Mouse (Mus musculus): ENCODE results near the gene Gpx4. TPM values are rescaled to one million over a fixed set of nuclear protein-coding genes. Genes with fewer than 3 reads are reported as not detected.
"Not testable (repeated sequence)": the region's sequence is repeated elsewhere in the genome, so short reads cannot be mapped to it uniquely, and the experiment has no call there.

Gene Gpx4
- polyA plus RNA-seq, 1 experiment from 2014 or later, result 524 TPM

- Histone ChIP-seq H3K27me3 (no peaks in the 10 kb centered on the region), H3K9ac (replicated peaks) (peak overlapping the region; percentile 84), H3K4me2 (replicated peaks) (peak overlapping the region; percentile 80), H3K27ac (replicated peaks) (peak overlapping the region; percentile 96), H3K4me1 (peaks cover 43% of the 10 kb centered on the region), H3K36me3 (peaks cover 29% of the 10 kb centered on the region), H3K4me3 (peak overlapping the region; percentile 73), H3K9me3 (no peaks in the 10 kb centered on the region)
- under 1% methylated on average over 47 of the region's 47 CpGs for WGBS
- ATAC-seq (ENCODE audit: low FRiP score, low read depth), result peak; percentile 97
These were observed 6.4 kb downstream of the Gpx4 start for GRCm38 (mm10) chr10:80053259-80053780.

- ATAC-seq (ENCODE audit: low FRiP score, low read depth), result peak; percentile 50
- WGBS, result 3% methylated on average over 75 of the region's 77 CpGs
- H3K4me2 ChIP-seq (replicated peaks), result peak overlapping the region; percentile 80
- H3K36me3 ChIP-seq, result peaks cover 35% of the 10 kb centered on the region
- no peaks in the 10 kb centered on the region for H3K27me3 ChIP-seq
- peak overlapping the region; percentile 96 for H3K27ac ChIP-seq (replicated peaks)
- peak overlapping the region; percentile 84 for H3K9ac ChIP-seq (replicated peaks)
- H3K4me3 ChIP-seq, result peak overlapping the region; percentile 73
- H3K4me1 ChIP-seq, result peaks cover 36% of the 10 kb centered on the region
- no peaks in the 10 kb centered on the region for H3K9me3 ChIP-seq
These were observed 7.2 kb downstream of the Gpx4 start for GRCm38 (mm10) chr10:80053831-80054815.

- H3K4me3 ChIP-seq, result peak overlapping the region; percentile 73
- H3K27ac ChIP-seq (replicated peaks), result not testable (repeated sequence)
These were observed 7.9 kb downstream of the Gpx4 start for GRCm38 (mm10) chr10:80054911-80055310.

DNA sequence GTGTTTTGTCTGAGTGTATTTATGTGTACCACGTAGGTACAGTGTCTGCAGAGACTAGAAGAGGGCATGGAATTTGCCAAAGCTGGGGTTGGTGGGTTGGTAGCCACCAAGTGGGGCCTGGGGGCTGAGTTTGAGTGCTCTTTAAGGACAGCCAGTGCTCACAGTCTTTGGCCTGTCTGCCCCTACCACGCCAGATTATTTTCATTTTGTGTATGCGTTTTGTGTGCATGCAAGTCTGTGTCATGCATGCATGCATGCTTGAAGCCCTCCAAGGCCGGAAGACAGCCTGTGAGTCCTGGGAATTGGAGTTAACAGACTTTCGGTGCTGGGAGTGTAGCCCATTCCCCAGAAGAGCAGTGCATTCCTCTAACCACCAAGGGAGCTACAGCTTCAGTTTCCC lies 8.4 kb downstream of the Gpx4 start:
- peak overlapping the region; percentile 80 for H3K4me2 ChIP-seq (replicated peaks)
- H3K9ac ChIP-seq (replicated peaks), result peak overlapping the region; percentile 84; the same call in 1 of the 2 replicates
- peak overlapping the region; percentile 73; the same call in 1 of the 2 replicates for H3K4me3 ChIP-seq
- no peaks in the 10 kb centered on the region for H3K9me3 ChIP-seq
- ATAC-seq (ENCODE audit: low FRiP score, low read depth), result no peak
- no peak overlapping the region for H3K27ac ChIP-seq (replicated peaks)
- H3K27me3 ChIP-seq, result no peaks in the 10 kb centered on the region
- peaks cover 47% of the 10 kb centered on the region for H3K36me3 ChIP-seq
- H3K4me1 ChIP-seq, result peaks cover 31% of the 10 kb centered on the region
- WGBS, result 87% methylated on average over 5 of the region's 5 CpGs

More at GRCm38 (mm10) chr10:80054911-80055310, 7.9 kb downstream of the Gpx4 start:
- ATAC-seq (ENCODE audit: low FRiP score, low read depth); H3K27me3 ChIP-seq; H3K9me3 ChIP-seq: not testable (repeated sequence)
- 43% methylated on average over 3 of the region's 3 CpGs for WGBS
- Histone ChIP-seq H3K9ac (replicated peaks) (peak overlapping the region; percentile 84; the same call in 1 of the 2 replicates), H3K4me1 (peaks cover 35% of the 10 kb centered on the region), H3K4me2 (replicated peaks) (peak overlapping the region; percentile 80), H3K36me3 (peaks cover 43% of the 10 kb centered on the region)

DNA sequence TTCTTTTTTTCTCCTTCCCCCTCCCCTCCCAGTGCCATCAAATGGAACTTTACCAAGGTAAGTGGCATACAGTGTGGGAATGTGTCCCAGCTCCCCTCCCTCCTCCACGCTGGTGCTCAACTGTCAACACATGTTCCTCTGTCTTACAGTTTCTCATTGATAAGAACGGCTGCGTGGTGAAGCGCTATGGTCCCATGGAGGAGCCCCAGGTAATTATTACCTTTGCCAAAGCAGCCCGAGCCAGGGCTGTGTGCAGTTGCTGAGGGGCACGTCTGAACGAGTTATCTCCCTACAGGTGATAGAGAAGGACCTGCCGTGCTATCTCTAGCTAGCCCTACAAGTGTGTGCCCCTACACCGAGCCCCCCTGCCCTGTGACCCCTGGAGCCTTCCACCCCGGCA lies 8.9 kb downstream of the Gpx4 start:
- H3K9me3 ChIP-seq, result no peaks in the 10 kb centered on the region
- WGBS, result 90% methylated on average over 10 of the region's 10 CpGs
- H3K27me3 ChIP-seq, result no peaks in the 10 kb centered on the region
- H3K4me1 ChIP-seq, result peaks cover 26% of the 10 kb centered on the region
- H3K4me3 ChIP-seq, result no peak overlapping the region
- peaks cover 52% of the 10 kb centered on the region for H3K36me3 ChIP-seq
- ATAC-seq (ENCODE audit: low FRiP score, low read depth), result no peak
- no peak overlapping the region for H3K4me2 ChIP-seq (replicated peaks)
- H3K9ac ChIP-seq (replicated peaks), result no peak overlapping the region
- H3K27ac ChIP-seq (replicated peaks), result no peak overlapping the region

DNA sequence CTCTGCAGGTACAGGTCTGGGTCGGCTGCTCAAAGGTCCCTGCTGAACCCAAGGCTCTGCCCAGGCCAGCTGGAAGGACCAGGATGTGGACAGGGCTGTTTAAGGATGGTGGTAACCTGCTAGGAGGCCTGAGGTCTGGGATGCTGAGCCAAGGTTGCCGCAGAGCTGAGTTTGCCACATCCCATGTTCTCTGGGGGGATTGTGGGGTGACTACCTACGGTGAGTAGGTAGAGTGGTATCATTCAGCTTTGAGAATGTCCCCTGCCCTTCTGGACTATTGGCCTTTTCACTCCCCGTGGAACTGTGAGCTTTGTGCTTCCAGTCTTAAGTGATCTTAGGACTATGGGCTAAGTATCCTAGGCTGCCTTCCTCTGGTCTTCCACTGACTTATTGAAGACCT lies 9.5 kb downstream of the Gpx4 start:
- Histone ChIP-seq H3K9me3 (no peaks in the 10 kb centered on the region), H3K4me1 (peaks cover 21% of the 10 kb centered on the region), H3K36me3 (peaks cover 58% of the 10 kb centered on the region), H3K27ac (replicated peaks) (no peak overlapping the region), H3K4me3 (no peak overlapping the region), H3K4me2 (replicated peaks) (no peak overlapping the region), H3K9ac (replicated peaks) (no peak overlapping the region), H3K27me3 (no peaks in the 10 kb centered on the region)
- ATAC-seq (ENCODE audit: low FRiP score, low read depth), result no peak
- WGBS, result 88% methylated on average over 4 of the region's 4 CpGs

DNA sequence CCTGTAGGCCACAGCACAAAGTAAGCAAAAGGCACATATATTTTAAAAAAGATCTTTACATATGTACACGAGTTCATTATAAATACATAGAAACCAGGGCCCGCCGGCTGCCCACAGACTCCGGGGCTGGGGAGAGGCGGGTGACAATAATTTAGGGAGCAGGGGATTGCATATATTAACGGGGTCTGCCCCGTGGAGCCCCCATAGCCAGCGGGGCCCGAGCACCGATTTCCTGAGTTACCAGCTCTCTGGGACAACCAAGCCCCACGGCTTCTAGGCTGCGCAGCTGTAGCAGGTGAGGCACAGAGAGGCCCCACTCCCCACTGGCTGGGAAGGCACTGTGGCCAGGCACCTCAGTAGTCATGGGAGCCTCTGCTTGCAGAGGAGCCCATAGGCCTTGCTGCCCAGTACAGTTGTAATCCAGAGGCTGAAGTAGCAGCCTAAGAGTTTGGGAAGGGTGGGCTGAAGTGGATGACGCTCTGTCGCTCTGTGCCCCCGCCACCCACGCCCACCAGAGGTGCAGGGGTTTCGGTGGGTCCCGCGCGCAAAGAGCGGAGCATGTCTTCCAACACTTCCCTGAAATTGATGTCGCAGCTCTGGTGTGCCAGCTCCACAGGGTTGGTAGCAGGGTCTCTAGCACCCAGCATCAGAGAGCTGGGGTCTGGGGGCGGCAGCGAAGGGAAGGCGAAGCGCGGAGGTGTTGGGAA lies 10.2 kb downstream of the Gpx4 start:
- Histone ChIP-seq H3K9me3 (no peaks in the 10 kb centered on the region), H3K9ac (replicated peaks) (no peak overlapping the region), H3K36me3 (peaks cover 64% of the 10 kb centered on the region), H3K4me1 (peaks cover 19% of the 10 kb centered on the region), H3K27ac (replicated peaks) (no peak overlapping the region), H3K4me2 (replicated peaks) (no peak overlapping the region), H3K27me3 (no peaks in the 10 kb centered on the region), H3K4me3 (no peak overlapping the region)
- WGBS, result 90% methylated on average over 27 of the region's 27 CpGs
- ATAC-seq (ENCODE audit: low FRiP score, low read depth), result no peak

DNA sequence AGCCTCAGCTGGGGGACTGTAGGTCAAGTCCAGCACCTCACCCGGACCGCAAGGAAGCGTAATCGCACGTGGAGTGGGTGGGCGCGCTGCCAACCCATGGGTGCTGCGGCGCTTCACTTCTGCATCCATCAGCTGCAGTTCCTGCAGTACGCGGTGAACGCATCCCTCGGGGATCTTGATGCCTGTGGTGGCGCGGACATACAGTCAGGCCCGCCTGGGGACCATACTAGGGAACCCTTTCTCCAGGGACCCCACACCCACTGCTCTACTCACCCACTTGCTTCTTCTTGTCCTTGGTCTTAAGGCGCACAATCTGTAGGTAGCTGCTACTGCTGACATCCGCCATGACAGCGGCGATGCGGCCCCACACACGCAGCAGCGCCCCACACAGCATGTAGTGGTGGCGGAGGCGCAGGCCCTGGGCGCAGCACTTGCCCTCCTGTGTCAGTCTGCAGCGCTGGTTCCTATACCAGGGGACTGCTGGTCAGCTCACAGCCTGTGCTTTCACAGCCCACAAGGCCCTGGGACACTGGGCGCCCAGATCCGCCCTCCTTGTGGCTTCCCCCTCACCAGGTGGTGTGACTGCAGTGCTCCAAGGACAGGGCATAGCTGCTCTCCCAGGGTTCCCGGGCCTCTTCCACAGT lies 10.8 kb downstream of the Gpx4 start:
- Histone ChIP-seq H3K9me3 (no peaks in the 10 kb centered on the region), H3K27ac (replicated peaks) (no peak overlapping the region; the same call in 1 of the 2 replicates), H3K27me3 (no peaks in the 10 kb centered on the region), H3K4me3 (no peak overlapping the region), H3K4me1 (peaks cover 18% of the 10 kb centered on the region), H3K9ac (replicated peaks) (0 out of 2 replicates have a peak overlapping the region, but pooled peaks have one; percentile 34), H3K36me3 (peaks cover 71% of the 10 kb centered on the region), H3K4me2 (replicated peaks) (no peak overlapping the region)
- ATAC-seq (ENCODE audit: low FRiP score, low read depth), result no peak
- WGBS, result 82% methylated on average over 30 of the region's 30 CpGs

GRCm38 (mm10) chr10:80063104-80063503 lies 16.1 kb downstream of the Gpx4 start:
- Histone ChIP-seq H3K4me2 (replicated peaks) (no peak overlapping the region), H3K4me3 (no peak overlapping the region), H3K9me3 (no peaks in the 10 kb centered on the region), H3K27ac (replicated peaks) (no peak overlapping the region), H3K4me1 (no peaks in the 10 kb centered on the region), H3K36me3 (peaks cover 64% of the 10 kb centered on the region), H3K27me3 (no peaks in the 10 kb centered on the region), H3K9ac (replicated peaks) (no peak overlapping the region)
- no peak for ATAC-seq (ENCODE audit: low FRiP score, low read depth)
- WGBS, result 89% methylated on average over 5 of the region's 5 CpGs

GRCm38 (mm10) chr10:80063877-80064650 lies 17.1 kb downstream of the Gpx4 start:
- Histone ChIP-seq H3K27me3 (no peaks in the 10 kb centered on the region), H3K9ac (replicated peaks) (0 out of 2 replicates have a peak overlapping the region, but pooled peaks have one; percentile 7), H3K4me2 (replicated peaks) (no peak overlapping the region), H3K4me1 (no peaks in the 10 kb centered on the region), H3K36me3 (peaks cover 57% of the 10 kb centered on the region), H3K9me3 (no peaks in the 10 kb centered on the region), H3K27ac (replicated peaks) (no peak overlapping the region), H3K4me3 (no peak overlapping the region)
- no peak for ATAC-seq (ENCODE audit: low FRiP score, low read depth)
- 77% methylated on average over 23 of the region's 23 CpGs for WGBS

DNA sequence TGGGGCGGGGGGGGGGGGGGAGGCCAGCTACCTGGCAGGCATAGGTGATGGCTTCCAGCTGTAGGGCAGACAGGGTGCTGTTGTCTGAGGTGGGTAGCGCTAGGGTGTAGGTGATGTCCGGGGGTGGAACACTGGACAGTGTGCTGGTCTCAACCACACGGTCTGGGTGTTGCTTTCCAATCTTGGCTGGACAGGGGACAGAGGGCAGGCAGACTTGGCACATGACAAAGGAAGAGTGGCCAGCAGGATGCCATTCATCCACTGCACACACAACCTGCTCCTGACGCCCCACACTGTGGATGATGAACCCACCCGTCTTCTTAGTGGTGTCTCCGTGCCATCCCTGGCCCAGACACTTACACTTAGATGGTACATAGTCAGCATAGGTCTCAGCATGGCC lies 22.3 kb downstream of the Gpx4 start:
- no peak overlapping the region for H3K4me3 ChIP-seq
- H3K4me1 ChIP-seq, result no peaks in the 10 kb centered on the region
- no peaks in the 10 kb centered on the region for H3K9me3 ChIP-seq
- WGBS, result 91% methylated on average over 6 of the region's 7 CpGs
- ATAC-seq (ENCODE audit: low FRiP score, low read depth), result no peak
- no peak overlapping the region for H3K9ac ChIP-seq (replicated peaks)
- no peak overlapping the region for H3K27ac ChIP-seq (replicated peaks)
- no peaks in the 10 kb centered on the region for H3K27me3 ChIP-seq
- peaks cover 6% of the 10 kb centered on the region; the same call in 1 of the 2 replicates for H3K36me3 ChIP-seq
- H3K4me2 ChIP-seq (replicated peaks), result no peak overlapping the region
